Mouse (Mus musculus) T-helper 17 cell (primary cell): ENCODE measurements around the gene Hcn1.

Source experiments
- in situ Hi-C, 2 experiments: fragments of 300-600 bp; cut with MboI, MseI; formaldehyde crosslinking; loops; 1 replicate in 1 of 2; 2 replicates in 1 of 2; pipeline ENCODE4 v1.15.1; 2025; ENCODE audit warnings: high pct_unique_total_duplicates in 2 of 2

The Hcn1 gene

GRCm38 (mm10) chr13:117694729-117695332 is 92.7 kb downstream of the Hcn1 start:
- in situ Hi-C loops: loop anchor here (10.0 to 25.0 kb wide), 2 partner anchors 640 to 1917 kb away; partner anchors contain the start of gene Ccl28 (in 1 of the 2)

- in situ Hi-C loops: no loop called here
Observed at GRCm38 (mm10) chr13:117705573-117705972, 103.5 kb downstream of the Hcn1 start.

GRCm38 (mm10) chr13:117705997-117706396 is 103.9 kb downstream of the Hcn1 start:
- in situ Hi-C loops: no loop called here

DNA sequence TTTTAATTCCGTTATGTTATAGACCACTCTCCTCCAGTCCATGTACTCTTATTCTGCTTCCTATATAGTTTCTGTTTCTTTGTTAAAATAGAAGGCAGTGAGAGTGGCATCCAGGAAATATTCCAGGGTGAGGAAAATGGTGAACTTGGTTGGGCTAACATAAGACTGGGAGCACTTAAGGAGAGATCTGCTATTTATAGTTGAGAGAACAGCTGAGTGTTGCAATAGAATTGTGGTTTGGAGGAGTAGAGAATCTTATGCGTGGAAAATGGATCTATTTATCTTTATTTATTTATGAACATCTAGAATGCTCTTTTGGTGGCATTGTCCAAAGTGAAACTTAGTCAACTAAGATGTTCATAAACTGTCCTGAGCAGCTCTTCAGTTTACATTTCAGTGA is 104.4 kb downstream of the Hcn1 start:
- in situ Hi-C loops: no loop called here

- in situ Hi-C loops: no loop called here
Observed at GRCm38 (mm10) chr13:117706986-117707738, 105.0 kb downstream of the Hcn1 start.

DNA sequence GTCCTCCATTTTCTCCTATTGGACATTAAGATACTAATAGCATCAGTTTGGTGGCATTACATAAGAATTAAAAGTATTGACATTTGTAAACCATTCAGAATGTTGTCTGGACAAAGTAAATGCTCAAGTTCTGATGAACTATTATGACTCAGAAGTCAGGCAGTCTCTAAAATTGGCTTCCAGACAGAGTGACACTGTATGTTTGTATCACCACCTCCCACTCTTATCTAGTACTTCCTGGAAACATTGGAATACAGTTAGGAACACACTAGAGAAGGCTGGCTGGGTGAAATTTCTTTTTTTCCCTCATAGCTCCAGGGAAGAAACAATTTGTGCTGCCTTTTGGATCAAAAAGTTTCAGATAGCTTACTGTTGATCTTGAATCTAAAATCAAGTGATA is 108.7 kb downstream of the Hcn1 start:
- in situ Hi-C loops: no loop called here

DNA sequence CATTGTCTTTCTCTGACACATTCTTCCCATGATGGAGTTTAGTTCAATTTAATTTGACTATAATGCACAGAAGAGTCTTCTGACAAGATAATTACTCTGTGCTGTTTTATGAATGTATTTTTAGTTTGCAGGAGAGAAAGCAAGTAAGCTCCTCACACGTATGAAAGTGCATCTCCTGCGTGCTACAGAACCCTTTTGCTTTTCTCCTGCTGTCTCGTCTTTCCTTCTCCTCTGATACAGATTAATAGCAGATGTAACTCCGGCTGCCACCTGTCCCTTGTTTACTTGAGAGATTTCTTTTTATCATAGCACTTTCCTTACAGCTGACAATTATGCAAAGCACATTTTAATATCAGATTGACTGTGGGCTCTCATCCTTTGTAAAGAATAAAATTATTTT is 120.0 kb downstream of the Hcn1 start:
- in situ Hi-C loops: no loop called here

GRCm38 (mm10) chr13:117724083-117724482 is 122.0 kb downstream of the Hcn1 start:
- in situ Hi-C loops: no loop called here

DNA sequence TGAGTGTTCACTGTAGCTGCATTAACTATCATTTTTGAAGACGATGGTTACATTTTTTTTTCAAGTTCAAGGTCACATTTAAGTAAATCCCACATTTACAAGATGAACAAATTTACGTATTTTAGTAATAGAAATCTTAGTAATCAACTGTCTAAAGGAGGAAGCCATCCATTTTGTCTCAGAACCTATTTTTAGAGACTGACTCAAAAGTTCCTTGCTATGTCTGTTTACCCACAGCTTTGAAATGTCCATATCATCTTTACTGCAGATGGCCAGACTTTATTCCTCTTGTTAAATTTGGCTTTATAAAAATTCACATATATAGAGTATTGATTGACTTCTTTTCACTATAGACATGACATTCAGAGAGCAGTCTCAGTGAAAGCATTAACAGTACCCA is 126.3 kb downstream of the Hcn1 start:
- in situ Hi-C loops: no loop called here

- in situ Hi-C loops: no loop called here
Observed at GRCm38 (mm10) chr13:117732738-117733137, 130.6 kb downstream of the Hcn1 start.

- in situ Hi-C loops: no loop called here
Observed at GRCm38 (mm10) chr13:117744451-117744850, 142.3 kb downstream of the Hcn1 start.

GRCm38 (mm10) chr13:117745173-117745572 is 143.1 kb downstream of the Hcn1 start:
- in situ Hi-C loops: no loop called here

DNA sequence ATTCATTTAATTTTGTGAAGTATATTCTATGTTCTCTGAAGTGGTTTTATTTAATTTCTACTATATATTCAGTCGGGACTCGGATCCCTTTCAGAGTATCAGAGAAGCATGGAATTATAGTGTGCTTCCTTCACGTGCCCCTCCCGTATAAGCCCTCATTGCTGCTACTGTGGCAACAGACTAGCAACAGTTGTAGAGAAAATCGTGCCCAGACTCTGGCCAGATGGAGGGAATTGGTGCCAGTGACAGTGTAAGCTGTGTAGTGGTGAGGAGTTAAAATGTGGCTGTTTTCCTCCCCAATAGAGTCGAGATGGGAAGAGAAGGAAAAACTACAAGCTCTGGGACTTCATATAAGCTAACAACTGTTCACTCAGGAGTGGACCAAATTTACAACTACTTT is 163.4 kb downstream of the Hcn1 start:
- in situ Hi-C loops: loop anchor here in 1 of 2 experiments (25.0 kb wide), 1 partner anchor 1847 kb away; the partner anchor contains the start of gene Ccl28

GRCm38 (mm10) chr13:117785376-117785775 is 183.3 kb downstream of the Hcn1 start:
- in situ Hi-C loops: no loop called here

DNA sequence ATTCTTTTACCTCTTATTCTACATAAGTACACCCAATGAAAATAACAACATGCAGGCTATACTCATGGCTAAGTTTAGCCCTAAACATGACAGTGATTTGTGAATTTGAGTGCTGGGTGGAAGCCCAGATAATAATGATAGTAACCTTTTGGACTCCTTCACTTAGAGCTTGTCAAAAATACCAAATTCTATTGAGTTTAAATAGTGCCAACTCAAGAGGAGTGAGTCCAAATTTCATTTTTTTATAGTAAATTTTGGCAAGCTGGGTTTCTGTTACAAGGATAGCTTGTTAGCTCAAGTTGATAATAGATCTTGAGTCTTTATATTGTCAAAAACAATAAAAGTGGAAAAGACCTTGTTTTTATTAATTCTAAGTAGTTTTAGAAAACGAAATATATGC is 190.7 kb downstream of the Hcn1 start:
- in situ Hi-C loops: no loop called here

GRCm38 (mm10) chr13:117801061-117801460 is 198.9 kb downstream of the Hcn1 start:
- in situ Hi-C loops: no loop called here

- in situ Hi-C loops: loop anchor here in 1 of 2 experiments (5.0 kb wide), 1 partner anchor 840 kb away; the partner anchor contains the start of gene Fgf10
Observed at GRCm38 (mm10) chr13:117827628-117828027, 225.5 kb downstream of the Hcn1 start.

DNA sequence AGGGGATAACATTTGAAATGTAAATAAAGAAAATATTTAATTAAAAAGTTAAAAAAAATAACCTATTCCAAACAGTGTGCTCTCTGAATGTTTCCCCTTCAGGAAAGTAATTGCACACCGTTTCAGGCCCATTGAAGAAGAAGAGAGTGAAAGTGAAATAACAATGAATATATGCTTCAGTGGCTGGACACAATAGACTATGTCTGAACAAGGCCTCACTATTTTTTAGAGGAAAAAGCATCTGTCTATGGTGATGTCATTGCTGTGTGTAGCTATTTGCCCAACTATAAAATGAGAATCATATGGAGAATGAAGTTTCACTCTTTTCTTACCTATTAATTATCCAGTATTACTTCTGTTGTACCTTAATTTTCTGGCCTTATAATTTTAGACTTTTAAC is 234.5 kb downstream of the Hcn1 start:
- in situ Hi-C loops: no loop called here

DNA sequence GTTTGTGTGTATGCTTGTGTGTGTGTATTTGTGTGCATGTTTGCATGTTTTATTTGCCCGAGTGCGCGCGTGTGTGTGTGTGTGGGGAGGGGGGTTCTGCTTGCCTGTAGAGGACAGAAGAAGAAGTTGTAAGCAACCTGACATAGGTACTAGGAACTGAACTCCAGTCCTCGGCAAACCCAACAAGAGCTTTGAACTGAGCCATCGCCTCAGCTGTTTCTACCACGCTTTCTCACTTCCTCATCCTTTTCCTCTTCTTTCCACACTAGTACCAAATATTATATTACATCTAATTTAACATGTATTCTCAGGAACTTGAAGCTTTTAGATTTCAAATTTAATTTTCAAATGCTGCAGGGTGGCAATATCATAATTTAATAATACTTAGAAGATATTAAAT is 236.1 kb downstream of the Hcn1 start:
- in situ Hi-C loops: no loop called here

GRCm38 (mm10) chr13:117842366-117842765 is 240.2 kb downstream of the Hcn1 start:
- in situ Hi-C loops: no loop called here

- in situ Hi-C loops: no loop called here
Observed at GRCm38 (mm10) chr13:117847290-117847689, 245.2 kb downstream of the Hcn1 start.

- in situ Hi-C loops: no loop called here
Observed at GRCm38 (mm10) chr13:117848757-117849156, 246.6 kb downstream of the Hcn1 start.
